Mouse (Mus musculus) spleen, adult 2 months (tissue): ENCODE data around the gene Engase.

Experiments
- CTCF ChIP-seq: fragments of 200-500 bp; IDR thresholded peaks from 2 replicates; pipeline ENCODE4 v1.5.1; 2011; ENCODE audit warnings: mild to moderate bottlenecking, inconsistent platforms; ENCODE audit not compliant: insufficient read depth, insufficient read length, insufficient replicate concordance; ENCODE audit errors: extremely low read depth
- POLR2A ChIP-seq: fragments of 200-500 bp; IDR thresholded peaks from 2 replicates; pipeline ENCODE4 v1.6.1; 2011; ENCODE audit warnings: low read depth, low read length, inconsistent platforms

DNA sequence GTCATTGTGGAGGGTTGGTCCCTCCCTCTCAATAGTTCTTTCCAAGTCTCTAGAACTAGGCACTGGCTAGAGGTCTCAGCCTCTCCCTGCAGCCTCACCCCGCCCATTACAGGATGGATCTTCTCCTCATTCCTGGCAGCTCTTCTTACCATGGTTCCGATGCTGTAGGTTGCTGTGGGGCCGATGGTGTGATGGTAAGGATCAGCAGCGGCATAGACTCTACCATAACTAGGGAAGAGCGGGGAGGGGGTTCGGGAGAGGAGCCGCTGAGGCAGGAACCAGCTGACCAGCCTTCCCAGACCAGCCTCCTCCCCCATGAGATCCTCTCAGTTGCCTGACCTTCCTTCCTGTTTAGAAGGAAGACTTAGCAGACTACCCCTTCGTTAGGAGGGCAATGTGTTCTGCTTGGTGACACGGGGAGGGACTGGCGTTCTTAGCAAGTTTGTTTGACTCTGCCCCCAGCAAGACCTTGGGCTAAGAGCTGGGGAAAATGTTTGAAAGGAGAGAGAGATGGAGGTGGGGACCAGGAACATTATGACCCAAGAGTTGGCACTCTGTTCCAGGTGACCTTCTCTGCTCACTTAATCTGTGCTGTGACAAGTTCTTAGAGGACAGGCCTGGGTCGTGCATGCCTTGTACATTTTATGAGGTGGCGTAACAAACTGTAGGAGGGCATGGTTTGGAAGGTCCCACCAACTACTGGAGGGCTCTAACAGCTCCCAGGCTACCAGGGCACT is 17.5 kb downstream of the Engase start:
- TF ChIP-seq CTCF (no peak), POLR2A (no peak)
